Mouse (Mus musculus) cerebellum, adult 2 months (tissue): ENCODE results near the gene Cfl1. TPM values are rescaled to one million over a fixed set of nuclear protein-coding genes. Genes with fewer than 3 reads are reported as not detected.
A peak's percentile ranks its signal among the peaks of the same experiment; 100 is the strongest.

Source experiments
- DNase-seq, 2 experiments: peaks; one replicate each; pipeline ENCODE4 v3.0.0; 2021
- H3K27ac ChIP-seq: fragments of 200-500 bp; 2 replicates; pipeline ENCODE4 v1.5.1; 2012; ENCODE audit warnings: low read length, control low read depth, inconsistent platforms; ENCODE audit not compliant: insufficient read depth
- H3K27me3 ChIP-seq: fragments of 200-500 bp; 2 replicates; pipeline ENCODE4 v1.6.1; 2012; ENCODE audit warnings: inconsistent platforms, mild to moderate bottlenecking, low read length, moderate library complexity; ENCODE audit not compliant: control insufficient read depth, insufficient read depth
- H3K4me1 ChIP-seq: fragments of 200-500 bp; 2 replicates; pipeline ENCODE4 v1.6.1; 2011; ENCODE audit warnings: low read length; ENCODE audit not compliant: control insufficient read depth, insufficient read depth
- H3K4me3 ChIP-seq: fragments of 200-500 bp; replicated peaks from 2 replicates; pipeline ENCODE3; 2011; ENCODE audit warnings: mild to moderate bottlenecking, low read depth, low read length, control low read depth; ENCODE audit not compliant: insufficient read depth
- CTCF ChIP-seq: fragments of 200-500 bp; IDR thresholded peaks from 2 replicates; pipeline ENCODE4 v1.5.1; 2011; ENCODE audit warnings: low read depth, mild to moderate bottlenecking, control low read depth, low read length, moderate library complexity, borderline replicate concordance; ENCODE audit not compliant: insufficient read depth
- POLR2A ChIP-seq: fragments of 200-500 bp; IDR thresholded peaks from 2 replicates; pipeline ENCODE4 v1.6.1; 2011; ENCODE audit warnings: low read length, control low read depth, borderline replicate concordance; ENCODE audit not compliant: insufficient read depth
- WGBS: fragments of 180-500 bp; shearing (Covaris S2); methylation state at CpG from one replicate; pipeline ENCODE4 v1.1.7; 2018; 5-methylcytosine and 5-hydroxymethylcytosine counted together
- polyA plus RNA-seq: library from polyadenylated mRNA; depleted of rRNA; stranded (reverse); fragments of >200 nt; gene quantifications from 2 replicates; pipeline ENCODE4 v1.2.3, GENCODE M21; 2012

The Cfl1 gene
- polyA plus RNA-seq, 1 experiment = 1,193 TPM

GRCm38 (mm10) chr19:5477668-5478300 is 12.5 kb upstream of the Cfl1 start:
- TF ChIP-seq CTCF (no peak), POLR2A (no peak)
- 51% methylated on average over 18 of the region's 18 CpGs for WGBS

DNA sequence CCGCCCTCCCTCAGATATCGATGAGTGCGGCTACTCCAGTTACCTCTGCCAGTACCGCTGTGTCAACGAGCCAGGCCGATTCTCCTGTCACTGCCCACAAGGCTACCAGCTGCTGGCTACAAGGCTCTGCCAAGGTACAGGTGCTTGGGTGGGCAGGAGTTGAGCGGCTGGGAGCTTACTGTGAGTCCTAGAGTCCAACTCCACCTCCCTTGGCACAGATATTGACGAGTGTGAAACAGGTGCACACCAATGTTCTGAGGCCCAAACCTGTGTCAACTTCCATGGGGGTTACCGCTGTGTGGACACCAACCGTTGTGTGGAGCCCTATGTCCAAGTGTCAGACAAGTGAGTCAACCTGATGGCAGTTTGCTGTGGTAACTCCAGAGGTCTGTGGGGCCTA is 10.2 kb upstream of the Cfl1 start:
- Histone ChIP-seq H3K27ac (no peak overlapping the region), H3K4me3 (no peak overlapping the region), H3K4me1 (peaks cover 45% of the 10 kb centered on the region), H3K27me3 (no peaks in the 10 kb centered on the region)
- WGBS = 31% methylated on average over 10 of the region's 10 CpGs
- TF ChIP-seq POLR2A = peak; percentile 20; the same call in 1 of the 2 replicates
- no peak for TF ChIP-seq CTCF
- DNase-seq = peak in 1 of 2 experiments; percentile 46

More at GRCm38 (mm10) chr19:5477668-5478300, 12.5 kb upstream of the Cfl1 start:
- H3K27ac ChIP-seq = peak overlapping the region; percentile 33; the same call in 1 of the 2 replicates
- H3K27me3 ChIP-seq = no peaks in the 10 kb centered on the region
- peaks cover 29% of the 10 kb centered on the region for H3K4me1 ChIP-seq
- DNase-seq = no peak
- peak overlapping the region; percentile 5 for H3K4me3 ChIP-seq

GRCm38 (mm10) chr19:5481398-5481797 is 8.9 kb upstream of the Cfl1 start:
- WGBS = 89% methylated on average over 10 of the region's 10 CpGs
- H3K4me1 ChIP-seq = peaks cover 50% of the 10 kb centered on the region
- no peak overlapping the region for H3K4me3 ChIP-seq
- H3K27me3 ChIP-seq = no peaks in the 10 kb centered on the region
- no peak overlapping the region for H3K27ac ChIP-seq
- TF ChIP-seq POLR2A (no peak), CTCF (no peak)
- no peak for DNase-seq

DNA sequence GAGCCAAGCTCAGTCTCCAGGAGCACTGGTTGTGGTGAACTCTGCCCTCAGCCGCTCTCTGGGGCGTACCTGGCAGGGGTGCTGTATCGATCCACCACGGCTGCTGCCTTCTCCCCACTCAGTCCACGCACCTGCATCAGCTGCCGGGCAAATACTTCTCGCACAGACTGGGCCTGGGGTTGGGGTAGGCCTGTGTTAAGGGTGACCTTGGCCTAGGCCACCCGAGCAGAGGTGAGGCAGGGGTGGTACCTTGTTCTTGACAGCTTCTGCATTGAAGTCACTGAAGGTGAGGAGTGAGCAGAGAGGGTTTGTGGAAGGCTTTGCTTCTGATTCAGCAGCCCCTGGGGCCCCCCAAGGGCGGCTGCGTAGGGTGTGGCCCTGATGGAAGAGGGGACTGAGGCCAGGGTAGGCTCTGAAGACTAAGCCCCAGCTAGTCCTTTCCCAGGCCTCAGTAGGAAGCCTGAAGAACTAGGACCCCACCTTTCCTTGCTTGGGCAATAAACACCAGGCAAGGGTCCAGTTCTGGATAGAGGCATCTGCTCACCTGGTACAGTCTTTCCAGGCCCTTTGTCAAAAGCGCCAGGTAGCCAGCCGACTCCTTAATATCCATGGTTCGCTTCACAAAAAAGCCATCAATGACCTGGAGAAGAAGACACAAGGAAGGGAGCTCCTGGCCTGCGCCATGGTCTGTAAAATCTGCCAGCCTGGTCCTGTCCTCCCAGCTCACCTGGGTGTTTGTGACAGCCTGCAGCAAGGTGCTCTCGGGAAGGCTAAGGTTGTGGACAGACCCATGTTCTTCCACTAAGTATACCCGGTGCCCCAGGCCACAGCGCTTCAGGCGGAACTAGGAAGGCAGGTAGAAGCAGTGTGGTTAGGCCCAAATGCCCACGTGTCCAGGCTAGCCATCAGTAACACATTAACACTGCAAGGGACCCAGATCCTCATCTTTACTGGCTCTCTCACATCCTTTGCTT is 6.6 kb upstream of the Cfl1 start:
- peak in 1 of 2 experiments; percentile 48 for DNase-seq
- Histone ChIP-seq H3K4me1 (peaks cover 39% of the 10 kb centered on the region), H3K27ac (peak overlapping the region; percentile 90), H3K4me3 (no peak overlapping the region), H3K27me3 (no peaks in the 10 kb centered on the region)
- no peak for TF ChIP-seq CTCF
- TF ChIP-seq POLR2A = no peak
- 63% methylated on average over 19 of the region's 19 CpGs for WGBS

GRCm38 (mm10) chr19:5484496-5484895 is 5.8 kb upstream of the Cfl1 start:
- Histone ChIP-seq H3K4me3 (peak overlapping the region; percentile 15), H3K4me1 (peaks cover 39% of the 10 kb centered on the region), H3K27ac (peak overlapping the region; percentile 90), H3K27me3 (no peaks in the 10 kb centered on the region)
- WGBS = 67% methylated on average over 5 of the region's 5 CpGs
- TF ChIP-seq POLR2A = no peak
- no peak for TF ChIP-seq CTCF
- DNase-seq = no peak

GRCm38 (mm10) chr19:5485371-5485770 is 4.9 kb upstream of the Cfl1 start:
- H3K27ac ChIP-seq = peak overlapping the region; percentile 90
- peak in 1 of 2 experiments; percentile 73 for DNase-seq
- H3K4me3 ChIP-seq = peak overlapping the region; percentile 33
- no peaks in the 10 kb centered on the region for H3K27me3 ChIP-seq
- peaks cover 39% of the 10 kb centered on the region for H3K4me1 ChIP-seq
- 11% methylated on average over 8 of the region's 8 CpGs for WGBS
- TF ChIP-seq CTCF (no peak), POLR2A (no peak)

- H3K27me3 ChIP-seq = no peaks in the 10 kb centered on the region
- WGBS = 14% methylated on average over 7 of the region's 7 CpGs
- H3K4me3 ChIP-seq = peak overlapping the region; percentile 31
- DNase-seq = peak; percentile 88 to 92
- no peak for TF ChIP-seq POLR2A
- TF ChIP-seq CTCF = 0 out of 2 replicates have a peak, but pooled peaks have one; percentile 18
- peak overlapping the region; percentile 90 for H3K27ac ChIP-seq
- peaks cover 39% of the 10 kb centered on the region for H3K4me1 ChIP-seq
Observed at GRCm38 (mm10) chr19:5485821-5486220, 4.4 kb upstream of the Cfl1 start.
